Mouse (Mus musculus): Measurements from ENCODE around the gene Cryab. TPM values are rescaled to one million over a fixed set of nuclear protein-coding genes. Genes with fewer than 3 reads are reported as not detected.
A peak's percentile ranks its signal among the peaks of the same experiment; 100 is the strongest.

Cryab gene
- 24.7 and 28.2 TPM in 2 replicates for polyA plus RNA-seq (2015; fragmentation: Nextera tagmentation; extraction: Ambion mirVana)

GRCm38 (mm10) chr9:50751323-50751722 is at the start of gene Cryab:
Gene Cryab, plus strand, starts transcription at chr9:50751325.
- no peak for ATAC-seq (ENCODE audit: low FRiP score)
- Histone ChIP-seq H3K36me3 (no peaks in the 10 kb centered on the region), H3K4me1 (peaks cover 11% of the 10 kb centered on the region), H3K27ac (replicated peaks) (no peak within 1 kb of the TSS), H3K9ac (replicated peaks) (no peak within 1 kb of the TSS), H3K27me3 (replicated peaks) (peaks cover 3% of the 10 kb centered on the region; the same call in 1 of the 2 replicates), H3K9me3 (replicated peaks) (no peaks in the 10 kb centered on the region), H3K4me2 (no peak within 1 kb of the TSS), H3K4me3 (replicated peaks) (no peak within 1 kb of the TSS)
- WGBS = 77% methylated on average over 22 of the region's 22 CpGs

GRCm38 (mm10) chr9:50704907-50705306 is 46.2 kb upstream of the Cryab start:
- no peak for ATAC-seq (ENCODE audit: low FRiP score)
- 36% methylated on average over 6 of the region's 6 CpGs for WGBS
- Histone ChIP-seq H3K9me3 (replicated peaks) (no peaks in the 10 kb centered on the region), H3K27ac (replicated peaks) (no peak overlapping the region), H3K4me1 (peaks cover 7% of the 10 kb centered on the region; the same call in 1 of the 2 replicates), H3K4me3 (replicated peaks) (no peak overlapping the region), H3K36me3 (peaks cover 31% of the 10 kb centered on the region), H3K9ac (replicated peaks) (no peak overlapping the region), H3K27me3 (replicated peaks) (no peaks in the 10 kb centered on the region), H3K4me2 (no peak overlapping the region)

- 32% methylated on average over 2 of the region's 2 CpGs for WGBS
- Histone ChIP-seq H3K36me3 (peaks cover 18% of the 10 kb centered on the region), H3K4me1 (no peaks in the 10 kb centered on the region), H3K27ac (replicated peaks) (no peak overlapping the region), H3K4me3 (replicated peaks) (no peak overlapping the region), H3K9ac (replicated peaks) (no peak overlapping the region), H3K27me3 (replicated peaks) (no peaks in the 10 kb centered on the region), H3K9me3 (replicated peaks) (no peaks in the 10 kb centered on the region), H3K4me2 (no peak overlapping the region)
- ATAC-seq (ENCODE audit: low FRiP score) = no peak
These were observed 42.0 kb upstream of the Cryab start for GRCm38 (mm10) chr9:50709108-50709507.

GRCm38 (mm10) chr9:50711337-50711736 is 39.8 kb upstream of the Cryab start:
- Histone ChIP-seq H3K4me2 (no peak overlapping the region), H3K4me3 (replicated peaks) (no peak overlapping the region), H3K27me3 (replicated peaks) (no peaks in the 10 kb centered on the region), H3K27ac (replicated peaks) (no peak overlapping the region), H3K36me3 (peaks cover 18% of the 10 kb centered on the region), H3K4me1 (peaks cover 3% of the 10 kb centered on the region; the same call in 1 of the 2 replicates), H3K9me3 (replicated peaks) (no peaks in the 10 kb centered on the region), H3K9ac (replicated peaks) (no peak overlapping the region)
- WGBS = 80% methylated on average over 4 of the region's 4 CpGs
- no peak for ATAC-seq (ENCODE audit: low FRiP score)

GRCm38 (mm10) chr9:50714188-50714587 is 36.9 kb upstream of the Cryab start:
- H3K27ac ChIP-seq (replicated peaks) = no peak overlapping the region
- H3K4me3 ChIP-seq (replicated peaks) = no peak overlapping the region
- H3K4me2 ChIP-seq = no peak overlapping the region
- H3K4me1 ChIP-seq = peaks cover 3% of the 10 kb centered on the region; the same call in 1 of the 2 replicates
- H3K27me3 ChIP-seq (replicated peaks) = no peaks in the 10 kb centered on the region
- H3K9ac ChIP-seq (replicated peaks) = no peak overlapping the region
- H3K9me3 ChIP-seq (replicated peaks) = no peaks in the 10 kb centered on the region
- 66% methylated on average over 4 of the region's 4 CpGs for WGBS
- peaks cover 12% of the 10 kb centered on the region for H3K36me3 ChIP-seq
- no peak for ATAC-seq (ENCODE audit: low FRiP score)

- no peak for ATAC-seq (ENCODE audit: low FRiP score)
- WGBS = 89% methylated on average over 4 of the region's 4 CpGs
- Histone ChIP-seq H3K4me3 (replicated peaks) (no peak overlapping the region), H3K27ac (replicated peaks) (no peak overlapping the region), H3K27me3 (replicated peaks) (no peaks in the 10 kb centered on the region), H3K9me3 (replicated peaks) (no peaks in the 10 kb centered on the region), H3K4me1 (peaks cover 25% of the 10 kb centered on the region), H3K9ac (replicated peaks) (no peak overlapping the region), H3K4me2 (no peak overlapping the region), H3K36me3 (no peaks in the 10 kb centered on the region; the same call in 1 of the 2 replicates)
These were observed 32.2 kb upstream of the Cryab start for GRCm38 (mm10) chr9:50718878-50719277.

GRCm38 (mm10) chr9:50721061-50721460 is 30.1 kb upstream of the Cryab start:
- Histone ChIP-seq H3K9ac (replicated peaks) (no peak overlapping the region), H3K36me3 (no peaks in the 10 kb centered on the region; the same call in 1 of the 2 replicates), H3K4me3 (replicated peaks) (no peak overlapping the region), H3K27me3 (replicated peaks) (no peaks in the 10 kb centered on the region), H3K9me3 (replicated peaks) (no peaks in the 10 kb centered on the region), H3K27ac (replicated peaks) (no peak overlapping the region), H3K4me1 (peaks cover 41% of the 10 kb centered on the region), H3K4me2 (no peak overlapping the region)
- WGBS = 29% methylated on average over 12 of the region's 12 CpGs
- ATAC-seq (ENCODE audit: low FRiP score) = no peak

GRCm38 (mm10) chr9:50722451-50722911 is 28.6 kb upstream of the Cryab start:
- Histone ChIP-seq H3K36me3 (no peaks in the 10 kb centered on the region; the same call in 1 of the 2 replicates), H3K9ac (replicated peaks) (no peak overlapping the region), H3K27ac (replicated peaks) (peak overlapping the region; percentile 70), H3K9me3 (replicated peaks) (no peaks in the 10 kb centered on the region), H3K4me2 (peak overlapping the region; percentile 28), H3K27me3 (replicated peaks) (no peaks in the 10 kb centered on the region), H3K4me3 (replicated peaks) (no peak overlapping the region), H3K4me1 (peaks cover 55% of the 10 kb centered on the region)
- WGBS = 23% methylated on average over 8 of the region's 8 CpGs
- no peak for ATAC-seq (ENCODE audit: low FRiP score)

GRCm38 (mm10) chr9:50723406-50723805 is 27.7 kb upstream of the Cryab start:
- Histone ChIP-seq H3K27me3 (replicated peaks) (no peaks in the 10 kb centered on the region), H3K9me3 (replicated peaks) (no peaks in the 10 kb centered on the region), H3K9ac (replicated peaks) (no peak overlapping the region), H3K36me3 (no peaks in the 10 kb centered on the region), H3K4me1 (peaks cover 60% of the 10 kb centered on the region), H3K4me2 (peak overlapping the region; percentile 28), H3K4me3 (replicated peaks) (no peak overlapping the region), H3K27ac (replicated peaks) (peak overlapping the region; percentile 34)
- ATAC-seq (ENCODE audit: low FRiP score) = no peak
- 24% methylated on average over 7 of the region's 7 CpGs for WGBS

GRCm38 (mm10) chr9:50724147-50724546 is 27.0 kb upstream of the Cryab start:
- H3K9ac ChIP-seq (replicated peaks) = peak overlapping the region; percentile 23; the same call in 1 of the 2 replicates
- no peak for ATAC-seq (ENCODE audit: low FRiP score)
- H3K27ac ChIP-seq (replicated peaks) = 0 out of 2 replicates have a peak overlapping the region, but pooled peaks have one; percentile 28
- H3K27me3 ChIP-seq (replicated peaks) = no peaks in the 10 kb centered on the region
- peak overlapping the region; percentile 82 for H3K4me2 ChIP-seq
- peaks cover 67% of the 10 kb centered on the region for H3K4me1 ChIP-seq
- 70% methylated on average over 2 of the region's 2 CpGs for WGBS
- no peaks in the 10 kb centered on the region for H3K9me3 ChIP-seq (replicated peaks)
- H3K4me3 ChIP-seq (replicated peaks) = no peak overlapping the region
- H3K36me3 ChIP-seq = no peaks in the 10 kb centered on the region

GRCm38 (mm10) chr9:50724661-50725330 is 26.3 kb upstream of the Cryab start:
- Histone ChIP-seq H3K27me3 (replicated peaks) (no peaks in the 10 kb centered on the region), H3K9me3 (replicated peaks) (no peaks in the 10 kb centered on the region), H3K4me3 (replicated peaks) (no peak overlapping the region), H3K4me1 (peaks cover 69% of the 10 kb centered on the region), H3K36me3 (no peaks in the 10 kb centered on the region), H3K9ac (replicated peaks) (no peak overlapping the region), H3K27ac (replicated peaks) (no peak overlapping the region; the same call in 1 of the 2 replicates), H3K4me2 (peak overlapping the region; percentile 82)
- no peak for ATAC-seq (ENCODE audit: low FRiP score)
- WGBS = 31% methylated on average over 3 of the region's 3 CpGs

GRCm38 (mm10) chr9:50725921-50726590 is 25.1 kb upstream of the Cryab start:
- Histone ChIP-seq H3K4me2 (peak overlapping the region; percentile 82), H3K9ac (replicated peaks) (peak overlapping the region; percentile 11; the same call in 1 of the 2 replicates), H3K4me3 (replicated peaks) (peak overlapping the region; percentile 67), H3K4me1 (peaks cover 67% of the 10 kb centered on the region), H3K36me3 (no peaks in the 10 kb centered on the region), H3K27me3 (replicated peaks) (no peaks in the 10 kb centered on the region), H3K27ac (replicated peaks) (peak overlapping the region; percentile 92), H3K9me3 (replicated peaks) (no peaks in the 10 kb centered on the region)
- WGBS = 30% methylated on average over 8 of the region's 8 CpGs
- ATAC-seq (ENCODE audit: low FRiP score) = no peak

Data from neural tube, embryonic 15.5 days (tissue).